Mouse (Mus musculus) heart, adult 2 months (tissue): Measurements from ENCODE around the gene Itgb7.

Experiments
- CTCF ChIP-seq: fragments of 200-600 bp; IDR thresholded peaks from 2 replicates; pipeline ENCODE4 v1.8.1; 2022; ENCODE audit warnings: antibody characterized with exemption, mild to moderate bottlenecking, moderate library complexity
- EP300 ChIP-seq: fragments of 200-500 bp; IDR thresholded peaks from 2 replicates; pipeline ENCODE4 v1.6.1; 2011; ENCODE audit warnings: low read depth, low read length, control low read depth; ENCODE audit not compliant: insufficient read depth
- POLR2A ChIP-seq: fragments of 200-500 bp; IDR thresholded peaks from 2 replicates; pipeline ENCODE4 v1.6.1; 2011; ENCODE audit warnings: mild to moderate bottlenecking, low read depth, low read length, control low read depth; ENCODE audit not compliant: insufficient read depth

GRCm38 (mm10) chr15:102193652-102194051 is 38.1 kb downstream of the Itgb7 start:
- TF ChIP-seq CTCF (no peak), EP300 (no peak), POLR2A (no peak)
